Mouse (Mus musculus) olfactory bulb, adult 2 months (tissue): Measurements from ENCODE around the gene Neurl1a. TPM values are rescaled to one million over a fixed set of nuclear protein-coding genes. Genes with fewer than 3 reads are reported as not detected.

Experiments used
- H3K27ac ChIP-seq: fragments of 200-500 bp; 2 replicates; pipeline ENCODE4 v1.5.1; 2012; ENCODE audit warnings: low read depth, low read length; ENCODE audit not compliant: insufficient read depth
- H3K4me1 ChIP-seq: fragments of 200-500 bp; 2 replicates; pipeline ENCODE4 v1.6.1; 2012; ENCODE audit warnings: low read length; ENCODE audit not compliant: control insufficient read depth, insufficient read depth
- H3K4me3 ChIP-seq: fragments of 200-500 bp; 2 replicates; pipeline ENCODE4 v1.5.1; 2012; ENCODE audit warnings: mild to moderate bottlenecking, low read depth, low read length, moderate library complexity; ENCODE audit not compliant: insufficient read depth
- CTCF ChIP-seq: fragments of 200-500 bp; IDR thresholded peaks from 2 replicates; pipeline ENCODE4 v1.5.1; 2012; ENCODE audit warnings: low read depth, mild to moderate bottlenecking, low read length, moderate library complexity; ENCODE audit not compliant: insufficient read depth
- POLR2A ChIP-seq: fragments of 200-500 bp; IDR thresholded peaks from 2 replicates; pipeline ENCODE4 v1.6.1; 2012; ENCODE audit warnings: mild to moderate bottlenecking, low read depth, low read length, moderate library complexity; ENCODE audit not compliant: insufficient read depth
- WGBS: fragments of 180-500 bp; shearing (Covaris S2); methylation state at CpG from one replicate; pipeline ENCODE4 v1.1.7; 2018; 5-methylcytosine and 5-hydroxymethylcytosine counted together
- polyA plus RNA-seq: library from polyadenylated mRNA; stranded (reverse); fragments of >200 nt; gene quantifications from 2 replicates; pipeline ENCODE4 v1.2.4, GENCODE M21; 2012; ENCODE audit warnings: low replicate concordance; ENCODE audit not compliant: missing spikeins, insufficient read depth, insufficient read length

The Neurl1a gene
- polyA plus RNA-seq, 1 experiment: not detected

- no peak overlapping the region for H3K4me3 ChIP-seq
- no peak overlapping the region for H3K27ac ChIP-seq
- 84% methylated on average over 6 of the region's 6 CpGs for WGBS
- TF ChIP-seq POLR2A (no peak), CTCF (no peak)
- peaks cover 22% of the 10 kb centered on the region for H3K4me1 ChIP-seq
Observed at GRCm38 (mm10) chr19:47142438-47142837, 36.2 kb upstream of the Neurl1a start.

- TF ChIP-seq CTCF (no peak), POLR2A (no peak)
- peaks cover 10% of the 10 kb centered on the region for H3K4me1 ChIP-seq
- no peak within 1 kb of the TSS for H3K4me3 ChIP-seq
- H3K27ac ChIP-seq: no peak within 1 kb of the TSS
- WGBS: 94% methylated on average over 6 of the region's 6 CpGs
Observed at GRCm38 (mm10) chr19:47144154-47144553, 34.5 kb upstream of the Neurl1a start, which contains the start of gene Calhm1. Gene Calhm1 (minus strand): TSS chr19:47144254.

DNA sequence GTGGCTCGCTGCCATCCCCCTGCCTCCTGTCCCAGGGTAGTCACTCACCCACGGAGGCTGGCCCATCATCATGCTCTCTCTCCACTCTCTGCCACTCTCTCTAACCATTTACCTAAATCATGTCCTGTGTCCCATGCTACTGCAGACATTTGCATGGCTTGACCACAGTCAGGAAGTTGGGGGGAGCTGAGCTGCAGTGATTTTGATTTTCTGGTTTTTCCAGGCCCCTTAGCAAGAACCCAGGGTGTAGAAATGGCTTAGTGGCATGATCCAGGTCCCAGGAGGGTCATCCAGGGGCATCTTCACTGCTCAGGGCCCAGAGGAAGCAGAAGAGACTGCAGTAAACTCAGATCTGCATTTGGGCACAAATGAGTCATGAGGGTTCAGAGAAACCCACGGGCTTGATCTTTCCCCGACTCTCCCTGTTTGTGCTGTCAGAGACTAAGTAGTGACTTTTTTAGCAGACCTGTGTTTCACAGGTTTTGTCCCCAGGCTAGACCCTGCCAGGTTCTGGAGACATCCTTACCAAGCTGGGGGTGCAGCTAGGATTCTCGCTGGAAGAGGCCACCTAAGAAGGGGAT, 30.3 kb upstream of the Neurl1a start:
- Histone ChIP-seq H3K4me1 (peaks cover 12% of the 10 kb centered on the region; the same call in 1 of the 2 replicates), H3K4me3 (no peak overlapping the region), H3K27ac (no peak overlapping the region)
- WGBS: 66% methylated on average over 5 of the region's 5 CpGs
- no peak for TF ChIP-seq CTCF
- no peak for TF ChIP-seq POLR2A

DNA sequence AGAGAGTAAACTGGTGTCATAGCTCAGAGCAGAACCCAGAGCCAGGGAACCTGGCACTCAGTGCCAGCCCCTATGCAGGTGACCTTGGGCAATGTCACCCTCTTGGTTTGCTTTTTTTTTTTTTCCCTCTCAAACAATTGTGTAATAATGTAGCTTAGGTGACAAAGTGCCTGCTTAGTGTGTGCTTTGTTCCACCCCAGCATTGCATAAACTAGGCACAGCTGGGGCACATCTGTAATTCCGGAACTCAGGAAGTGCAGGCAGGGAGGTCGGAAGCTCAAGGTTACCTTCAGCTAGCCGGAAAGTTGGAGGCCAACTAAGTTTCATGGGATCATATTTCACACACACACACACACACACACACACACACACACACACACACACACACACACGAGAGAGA, 28.8 kb upstream of the Neurl1a start:
- WGBS: 73% methylated on average over 4 of the region's 4 CpGs
- no peak overlapping the region for H3K27ac ChIP-seq
- TF ChIP-seq POLR2A: no peak
- no peak for TF ChIP-seq CTCF

DNA sequence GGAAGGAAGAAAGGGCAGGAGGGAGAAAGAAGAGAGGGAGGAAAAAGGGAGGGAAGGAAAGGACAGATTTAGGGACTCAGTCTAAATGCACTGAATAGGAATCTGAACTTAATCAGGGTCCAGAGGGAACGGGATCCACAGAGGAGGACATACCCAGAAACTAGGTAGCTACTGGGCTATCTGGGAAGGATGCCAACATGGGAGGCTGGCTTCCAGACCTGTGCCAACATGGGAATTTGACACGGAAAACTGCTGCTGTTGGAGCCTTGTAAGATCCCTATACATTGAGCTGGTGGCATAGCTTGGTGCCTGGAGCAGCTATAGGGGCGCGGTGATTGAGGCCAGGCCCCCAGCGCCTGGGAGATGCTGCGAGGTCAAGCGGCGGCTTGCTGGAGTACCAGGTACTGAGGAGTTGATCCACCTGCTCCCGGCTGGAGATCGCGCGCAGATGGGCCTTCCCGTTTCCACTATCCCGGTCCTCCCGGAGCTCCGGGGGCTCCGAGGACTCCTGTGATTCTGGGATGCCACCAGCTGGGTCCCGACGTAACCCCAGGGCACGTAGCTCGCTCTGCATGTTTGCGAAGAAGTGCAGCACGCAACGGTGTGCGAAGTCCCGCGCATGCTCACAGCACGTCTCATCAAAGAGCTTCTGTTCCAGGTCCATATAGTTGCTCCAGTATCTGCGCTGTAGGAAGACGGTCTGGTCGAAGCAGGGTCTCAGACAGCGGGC, 27.1 kb upstream of the Neurl1a start:
- TF ChIP-seq POLR2A (no peak), CTCF (peak; percentile 13; the same call in 1 of the 2 replicates)
- 17% methylated on average over 32 of the region's 32 CpGs for WGBS
- Histone ChIP-seq H3K27ac (no peak overlapping the region), H3K4me1 (peaks cover 12% of the 10 kb centered on the region; the same call in 1 of the 2 replicates), H3K4me3 (peak overlapping the region; percentile 22)

More for the DNA sequence above, 28.8 kb upstream of the Neurl1a start:
- Histone ChIP-seq H3K4me3 (no peak overlapping the region), H3K4me1 (peaks cover 12% of the 10 kb centered on the region; the same call in 1 of the 2 replicates)

- Histone ChIP-seq H3K4me3 (peak overlapping the region; percentile 22; the same call in 1 of the 2 replicates), H3K27ac (no peak overlapping the region), H3K4me1 (peaks cover 12% of the 10 kb centered on the region; the same call in 1 of the 2 replicates)
- TF ChIP-seq CTCF (no peak), POLR2A (no peak)
- WGBS: 65% methylated on average over 12 of the region's 12 CpGs
Observed at GRCm38 (mm10) chr19:47152062-47152369, 26.6 kb upstream of the Neurl1a start.

GRCm38 (mm10) chr19:47153767-47154166, 24.9 kb upstream of the Neurl1a start:
- TF ChIP-seq POLR2A (no peak), CTCF (no peak)
- Histone ChIP-seq H3K27ac (no peak overlapping the region), H3K4me3 (no peak overlapping the region), H3K4me1 (peaks cover 7% of the 10 kb centered on the region; the same call in 1 of the 2 replicates)
- 92% methylated on average over 7 of the region's 7 CpGs for WGBS

- TF ChIP-seq POLR2A (no peak), CTCF (no peak)
- Histone ChIP-seq H3K4me1 (no peaks in the 10 kb centered on the region), H3K27ac (no peak within 1 kb of the TSS), H3K4me3 (no peak within 1 kb of the TSS)
- 85% methylated on average over 11 of the region's 11 CpGs for WGBS
Observed at GRCm38 (mm10) chr19:47157664-47158063, 21.0 kb upstream of the Neurl1a start, which contains the start of gene Calhm3. Gene Calhm3 (minus strand): TSS chr19:47157764.

GRCm38 (mm10) chr19:47161669-47162068, 17.0 kb upstream of the Neurl1a start:
- H3K27ac ChIP-seq: no peak overlapping the region

More at GRCm38 (mm10) chr19:47161669-47162068, 17.0 kb upstream of the Neurl1a start:
- TF ChIP-seq POLR2A (no peak), CTCF (no peak)
- 50% methylated on average over 4 of the region's 4 CpGs for WGBS
- H3K4me3 ChIP-seq: no peak overlapping the region
- H3K4me1 ChIP-seq: no peaks in the 10 kb centered on the region
